Mouse (Mus musculus) right cerebral cortex, postnatal 10 days (tissue): ENCODE measurements around the gene Cuedc1.
A peak's percentile ranks its signal among the peaks of the same experiment; 100 is the strongest.
"Not testable (repeated sequence)": the region's sequence is repeated elsewhere in the genome, so short reads cannot be mapped to it uniquely, and the experiment has no call there.

Experiments
- DNase-seq, 2 experiments: peaks; one replicate each; pipeline ENCODE4 v3.0.0; 2021; ENCODE audit warnings: low spot score in 2 of 2

The Cuedc1 gene

DNA sequence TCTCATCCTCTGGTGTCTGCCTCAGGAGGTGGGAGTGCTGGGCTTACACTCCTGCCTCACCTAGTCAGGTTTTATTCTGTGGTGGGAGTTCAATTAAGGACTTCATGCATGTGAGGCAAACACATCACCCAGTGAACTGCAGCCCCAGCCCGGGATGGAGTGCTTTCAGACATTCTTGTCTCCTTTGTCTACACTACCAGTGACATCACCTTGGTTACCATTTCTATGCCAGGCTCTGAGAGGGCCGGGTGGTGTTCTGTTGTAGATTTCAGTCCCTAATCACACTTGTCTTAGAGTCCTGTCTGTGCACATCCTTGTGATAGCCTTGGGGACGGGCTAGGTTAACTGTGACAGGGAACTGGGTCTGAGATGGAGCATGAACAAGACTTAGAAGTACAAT is 70.8 kb downstream of the Cuedc1 start:
- DNase-seq, result no peak

DNA sequence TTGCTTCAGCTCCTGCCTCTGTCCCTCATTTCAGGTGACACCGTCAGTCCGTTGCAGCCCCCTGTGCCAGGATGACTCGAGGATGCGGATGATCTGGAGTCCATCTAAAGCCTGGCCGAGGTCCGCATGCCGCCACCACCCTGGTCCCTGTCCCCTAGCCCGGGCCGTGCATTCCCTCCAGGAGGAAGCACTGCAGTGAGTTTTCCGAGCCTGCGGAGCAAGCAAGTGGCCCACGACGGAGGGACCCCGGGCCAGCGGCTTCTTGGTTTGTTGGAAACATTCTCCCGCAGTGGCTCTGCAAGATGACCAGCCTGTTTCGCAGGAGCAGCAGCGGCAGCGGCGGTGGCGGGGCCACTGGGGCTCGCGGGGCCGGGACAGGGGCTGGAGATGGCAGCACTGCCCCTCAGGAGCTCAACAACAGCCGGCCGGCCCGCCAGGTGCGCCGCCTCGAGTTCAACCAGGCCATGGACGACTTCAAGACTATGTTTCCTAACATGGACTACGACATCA is 71.7 kb downstream of the Cuedc1 start:
- DNase-seq, result no peak

DNA sequence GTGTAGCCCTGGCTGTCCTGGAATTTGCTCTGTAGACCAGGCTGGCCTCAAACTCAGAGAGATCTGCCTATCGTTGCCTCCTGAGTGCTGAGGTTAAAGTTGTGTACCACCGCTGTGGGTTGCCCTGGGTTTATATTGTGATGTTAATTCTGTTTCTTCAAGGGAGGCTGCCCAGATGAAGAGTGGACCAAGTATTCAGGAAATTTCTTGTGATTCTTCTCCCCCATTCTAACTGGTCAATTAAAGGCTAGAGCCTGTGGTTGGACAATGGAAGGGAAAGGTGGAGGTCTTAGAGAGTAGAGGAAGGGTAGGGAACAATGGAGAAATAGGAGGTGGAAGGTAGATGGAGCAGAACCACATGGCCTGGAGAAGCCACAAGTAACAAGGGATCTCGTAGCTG is 72.7 kb downstream of the Cuedc1 start:
- no peak for DNase-seq

DNA sequence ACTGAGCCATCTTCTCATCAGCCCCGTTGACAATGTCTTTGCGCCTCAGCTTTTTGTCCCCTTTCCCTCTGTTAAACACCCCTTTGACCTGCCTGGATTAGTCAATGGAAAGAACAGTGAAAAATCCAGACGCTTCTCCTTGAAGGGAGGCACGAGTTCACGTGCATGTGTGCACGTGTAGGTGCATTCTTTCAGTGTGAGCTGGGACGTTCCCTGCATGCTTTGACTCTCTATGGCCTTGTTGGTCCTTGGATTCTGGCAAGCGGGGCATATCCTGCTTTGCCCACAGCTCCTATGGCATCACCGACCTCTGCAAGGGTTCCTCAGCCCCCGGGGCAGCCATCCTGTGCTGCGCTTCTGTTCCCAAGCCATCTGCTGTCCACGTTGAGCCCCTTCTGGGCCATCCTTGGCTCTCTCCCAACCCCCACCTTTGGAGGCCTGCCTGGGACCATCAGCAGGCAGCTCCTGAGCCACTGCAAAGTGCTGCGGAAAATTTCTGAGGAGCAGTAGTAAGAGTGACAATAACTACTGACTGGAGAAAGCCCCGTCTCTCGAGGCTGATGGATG is 74.1 kb downstream of the Cuedc1 start:
- DNase-seq, result no peak

DNA sequence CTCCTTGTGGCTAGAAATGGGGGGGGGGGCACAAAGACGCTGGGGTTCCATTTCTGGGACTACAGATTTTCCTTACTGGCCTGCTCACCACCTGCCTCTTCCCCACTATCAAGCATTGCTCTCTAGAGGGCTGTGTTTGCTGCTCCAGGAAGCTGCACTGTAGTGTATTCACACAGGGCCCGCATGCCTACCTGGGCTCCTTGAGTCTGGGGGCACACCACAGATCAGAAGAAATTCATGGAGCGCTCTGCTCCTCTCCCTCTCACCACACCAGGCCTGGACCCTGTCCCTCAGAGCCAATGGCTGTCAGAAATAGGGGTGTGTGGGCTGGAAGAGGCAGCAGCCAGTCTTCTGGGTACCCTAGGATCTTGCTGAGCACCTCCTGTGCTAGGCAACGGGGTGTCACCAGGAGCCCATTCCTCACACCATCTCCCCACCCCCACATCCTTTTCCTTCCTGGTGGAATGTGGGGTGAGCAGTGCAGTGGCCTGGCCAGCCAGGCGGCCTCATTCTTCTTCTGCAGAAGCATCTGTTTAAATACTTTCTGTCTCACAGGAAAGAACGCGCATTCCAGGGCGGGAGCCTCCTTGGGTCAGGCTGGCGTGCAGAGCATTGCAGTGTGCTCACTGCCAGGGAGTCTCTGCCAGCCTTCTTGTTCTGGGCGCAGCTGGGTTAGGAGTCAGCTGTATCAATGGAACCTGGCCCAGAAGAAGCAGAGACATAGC is 74.9 kb downstream of the Cuedc1 start:
- peak in 1 of 2 experiments; percentile 52 for DNase-seq

DNA sequence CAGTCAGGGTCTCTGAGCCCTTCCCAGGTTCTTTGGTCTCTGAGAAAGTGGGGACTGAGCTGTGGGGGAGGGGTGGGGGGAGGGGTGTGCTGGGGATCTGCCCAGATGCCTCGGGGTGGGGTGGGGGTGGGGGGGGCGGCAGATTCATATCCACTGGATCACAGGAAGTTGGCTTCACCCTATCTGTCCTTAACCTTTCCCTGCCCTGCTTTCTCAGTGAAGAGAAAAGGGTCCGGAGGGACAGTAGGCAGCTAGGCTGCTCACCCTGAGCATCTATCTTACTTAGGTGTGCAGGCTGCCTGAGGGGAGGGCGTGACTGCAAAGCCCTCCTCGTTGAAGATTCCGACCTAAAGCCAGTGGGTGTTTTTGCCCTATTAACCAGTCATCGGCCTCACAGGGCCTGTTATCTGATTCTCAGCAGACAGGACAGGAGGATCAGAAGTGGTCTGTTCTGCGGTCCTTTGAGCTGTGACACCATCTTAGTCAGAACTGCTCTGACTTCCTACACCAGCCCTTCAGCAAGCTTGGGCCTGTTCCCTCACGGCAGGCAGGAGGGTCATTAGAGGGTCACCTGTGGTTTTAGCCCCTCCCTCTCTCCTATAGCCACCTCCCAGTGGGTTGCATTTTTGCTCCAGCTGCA is 75.6 kb downstream of the Cuedc1 start:
- no peak for DNase-seq

DNA sequence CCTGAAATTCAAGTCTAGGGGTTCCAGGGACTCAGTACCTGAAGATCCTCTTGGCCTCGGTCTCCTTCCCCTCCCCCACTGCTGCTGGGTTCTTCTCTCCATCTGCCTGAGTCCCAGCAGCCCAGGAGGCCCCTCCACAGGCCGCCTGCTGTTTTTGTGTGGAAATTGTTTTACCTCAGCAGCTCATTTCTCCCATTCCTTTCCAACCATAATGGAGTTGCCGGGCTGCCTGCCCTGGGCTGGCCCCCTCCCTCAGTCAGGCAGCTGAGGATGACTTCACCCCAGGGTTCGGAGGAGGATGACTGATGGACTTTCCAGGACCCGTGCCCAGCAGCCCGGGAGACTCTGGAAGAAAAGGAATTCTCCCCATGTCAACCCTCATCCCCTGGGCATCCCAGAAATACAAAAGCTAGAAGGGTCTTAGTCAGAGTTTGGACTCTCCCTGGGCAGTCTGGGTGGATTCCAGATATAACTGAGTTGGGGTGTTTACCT is 82.7 kb downstream of the Cuedc1 start:
- DNase-seq, result no peak

DNA sequence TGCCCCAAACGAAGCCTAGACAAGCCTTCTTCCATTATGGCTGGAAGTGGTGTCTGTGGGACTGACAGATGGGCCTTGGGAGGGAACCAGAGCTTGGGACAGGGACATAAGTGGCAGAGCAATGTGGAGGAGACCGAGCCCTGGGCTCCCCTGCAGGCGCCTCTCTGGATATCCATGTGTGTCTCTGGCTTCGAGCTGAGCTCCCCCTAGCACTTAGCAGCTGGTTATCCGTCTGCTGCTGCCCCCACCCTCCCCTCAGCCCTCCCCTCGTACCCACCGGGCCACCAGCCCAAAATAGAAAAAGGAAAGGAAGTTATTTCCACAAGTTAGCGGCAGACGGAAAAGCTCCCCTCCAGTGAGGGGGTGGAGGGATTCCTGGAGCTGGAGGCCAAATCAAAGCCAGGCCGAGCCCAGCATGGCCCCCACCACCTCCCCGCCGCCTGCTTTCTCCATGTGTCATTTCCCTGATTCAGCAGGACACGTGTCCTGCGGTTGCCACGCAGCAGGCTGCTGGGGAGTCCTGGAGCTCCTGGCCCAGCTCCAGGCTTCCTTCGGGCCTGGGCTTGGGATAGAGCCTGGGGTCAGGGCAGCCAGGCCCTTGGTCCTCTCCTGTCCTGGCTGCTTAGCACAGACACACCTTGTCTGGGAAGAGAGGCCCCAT is 83.2 kb downstream of the Cuedc1 start:
- DNase-seq, result peak; percentile 75 to 80

DNA sequence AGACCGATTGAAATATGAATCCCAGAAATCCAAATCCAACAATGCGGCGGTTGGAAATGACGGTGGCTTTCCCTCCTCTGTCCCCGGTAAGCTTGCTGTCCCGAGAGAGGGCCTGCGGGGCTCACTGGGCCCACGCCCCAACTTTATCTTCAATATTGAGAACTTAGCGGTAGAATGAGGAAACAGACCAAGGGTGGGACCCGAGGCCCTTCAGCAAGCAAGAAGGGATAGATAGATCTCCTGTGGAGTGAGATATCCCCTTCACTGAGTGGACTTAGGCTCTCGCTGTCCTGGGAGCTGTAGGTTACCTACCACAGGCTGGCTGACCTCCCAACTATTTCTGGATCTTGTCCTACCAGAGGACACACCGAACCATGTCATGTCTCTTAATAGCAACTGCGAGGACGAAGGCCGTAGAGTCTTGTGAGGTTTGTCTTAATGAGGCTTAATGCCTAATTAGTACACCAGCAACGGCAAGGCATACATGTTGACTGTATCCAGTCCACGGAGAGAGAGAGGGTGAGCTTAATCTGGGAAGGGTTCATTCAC is 86.8 kb downstream of the Cuedc1 start:
- DNase-seq, result no peak

DNA sequence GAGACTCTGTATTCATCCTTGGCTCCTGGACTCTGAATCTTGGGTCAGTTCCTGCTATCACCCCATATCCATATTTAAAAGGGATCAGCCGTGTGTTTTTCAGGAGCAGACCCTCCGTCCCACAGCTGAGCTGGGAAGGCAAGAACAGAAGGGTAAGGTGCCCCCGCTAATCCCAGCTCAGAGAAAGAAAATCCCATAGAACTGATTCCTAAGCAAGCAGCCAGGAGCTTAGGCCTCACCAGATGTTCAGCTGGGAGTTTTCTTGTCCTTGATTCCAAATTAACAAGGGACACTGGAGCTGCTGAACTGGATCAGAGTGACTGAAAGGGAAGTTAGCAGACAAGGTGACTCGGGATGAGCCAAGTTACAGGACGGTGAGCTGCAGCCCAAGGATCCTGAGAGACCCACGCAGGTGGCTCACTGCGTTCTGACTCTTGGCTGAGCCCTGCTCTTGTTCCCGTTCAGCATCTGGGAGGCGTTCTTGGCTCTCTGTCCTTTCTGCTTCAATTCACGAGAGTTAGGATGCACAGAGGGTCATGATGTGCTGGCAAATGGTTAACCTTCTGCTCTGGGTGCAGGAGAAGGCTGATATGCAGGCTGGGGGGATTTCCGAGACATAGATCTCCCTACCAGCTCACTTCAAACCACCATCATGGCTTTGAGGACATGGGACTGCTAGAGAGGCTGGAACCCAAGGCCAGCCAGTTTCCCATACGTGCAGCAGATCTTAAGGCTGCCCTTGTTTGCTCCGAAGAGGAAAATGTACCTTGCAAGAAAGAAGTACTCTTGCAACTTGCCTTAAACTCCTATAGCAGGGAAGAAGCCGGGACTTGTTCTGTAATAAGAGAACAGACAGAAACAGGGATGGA is 88.5 kb downstream of the Cuedc1 start:
- DNase-seq, result no peak

DNA sequence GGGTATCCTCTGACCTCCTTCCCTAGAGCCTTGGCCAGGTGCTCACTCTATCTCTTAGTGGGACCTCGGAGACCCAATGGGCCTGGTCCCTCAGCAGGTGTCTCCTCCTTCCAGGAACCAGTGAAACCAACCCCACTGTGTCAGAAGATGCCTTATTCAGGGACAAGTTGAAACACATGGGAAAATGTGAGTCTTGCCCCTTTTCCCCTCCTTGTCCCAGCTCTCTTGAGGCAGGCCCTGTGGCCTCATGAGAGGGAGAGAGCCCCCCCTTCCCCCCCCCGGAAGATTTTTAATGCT is 89.0 kb downstream of the Cuedc1 start:
- no peak for DNase-seq

DNA sequence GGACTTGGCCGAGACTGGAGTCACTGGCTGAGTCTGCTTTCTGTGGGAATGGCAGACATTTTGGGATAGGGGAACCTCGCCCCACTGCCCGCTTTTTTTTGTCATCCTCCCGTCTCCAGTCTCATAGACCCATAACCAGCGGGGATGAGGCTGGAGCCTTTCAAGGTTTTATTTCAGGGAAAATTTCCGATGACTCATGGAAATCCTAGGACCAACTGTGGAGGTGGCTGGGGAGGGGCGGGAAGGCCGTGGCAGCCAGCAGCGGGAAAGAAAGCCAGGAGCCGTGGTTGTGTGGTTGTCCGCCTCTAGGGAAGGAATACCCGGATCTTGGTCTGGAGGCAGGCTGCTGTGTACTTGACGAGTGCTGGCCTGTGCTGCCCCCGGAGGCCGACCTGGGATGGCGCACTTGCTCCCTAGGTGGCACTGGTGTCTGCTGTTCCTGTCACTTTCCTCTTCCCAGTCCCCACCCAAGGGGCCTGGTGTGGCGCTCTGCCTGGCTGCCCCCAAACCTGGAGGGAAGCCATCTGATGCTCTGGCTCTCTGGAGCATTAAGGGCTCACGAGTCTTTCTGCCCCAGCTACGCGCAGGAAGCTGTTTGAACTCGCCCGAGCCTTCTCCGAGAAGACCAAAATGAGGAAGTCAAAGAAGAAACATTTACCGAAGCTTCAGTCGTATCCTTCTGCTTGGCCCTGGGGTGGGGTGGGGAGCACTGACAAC is 89.7 kb downstream of the Cuedc1 start:
- DNase-seq, result peak; percentile 89 to 91

DNA sequence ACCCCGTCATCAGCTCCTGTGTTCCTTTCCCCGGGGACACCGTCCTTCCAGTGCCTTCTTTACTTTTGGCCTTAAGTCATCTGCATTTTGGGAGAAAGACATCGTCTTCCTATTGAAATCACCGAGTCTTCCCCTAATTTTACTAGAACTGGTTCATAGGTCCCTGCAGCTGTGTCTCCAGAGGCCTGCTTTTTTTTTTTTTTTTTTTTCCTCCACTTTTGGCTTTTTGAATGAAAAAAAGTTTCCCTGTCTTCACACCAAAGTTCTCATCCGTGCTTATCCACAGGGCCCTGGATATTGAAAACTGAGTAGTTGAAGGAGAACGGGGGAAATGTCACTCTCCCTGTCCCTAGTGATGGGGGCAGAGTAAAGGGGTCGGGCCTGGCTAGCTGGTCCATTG is 90.4 kb downstream of the Cuedc1 start:
- no peak for DNase-seq

DNA sequence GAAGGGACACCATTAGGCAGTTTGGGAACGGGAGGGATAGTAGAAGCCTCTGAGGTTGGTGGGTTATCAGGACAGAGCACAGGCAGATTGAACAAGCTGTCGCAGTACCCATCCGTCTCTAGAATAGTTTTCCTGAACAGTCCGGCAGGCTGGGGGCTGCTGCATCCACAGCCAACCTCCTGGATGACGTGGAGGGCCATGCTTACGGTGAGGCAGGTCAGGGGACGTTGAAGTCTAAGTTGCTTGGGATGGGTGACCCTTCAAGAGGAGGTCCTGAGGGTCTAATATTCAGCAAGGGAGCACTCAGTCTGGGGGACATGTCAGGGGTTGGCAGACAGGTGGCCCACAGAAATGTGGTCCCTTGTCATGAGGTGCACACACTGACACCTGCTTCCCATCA is 90.8 kb downstream of the Cuedc1 start:
- no peak for DNase-seq

DNA sequence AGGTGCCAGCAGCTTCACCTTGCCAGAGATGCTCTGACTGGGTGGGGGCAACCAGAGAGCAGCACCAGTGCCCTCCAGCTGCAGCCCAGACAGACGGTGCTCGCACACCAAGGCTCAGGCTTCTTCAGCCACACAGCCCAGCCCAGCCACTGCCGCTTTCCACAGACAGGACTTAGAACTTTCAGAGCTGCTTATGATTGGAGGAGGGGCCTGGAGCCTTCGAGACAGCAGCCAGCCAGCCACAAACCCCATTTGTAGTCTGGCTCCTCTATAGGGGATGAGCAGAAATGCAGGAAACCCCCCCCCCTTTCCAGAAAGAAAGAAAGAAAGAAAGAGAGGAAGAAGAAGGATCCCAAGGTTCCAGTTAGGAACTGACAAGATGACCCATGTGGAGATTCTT is 94.7 kb downstream of the Cuedc1 start:
- DNase-seq, result no peak

DNA sequence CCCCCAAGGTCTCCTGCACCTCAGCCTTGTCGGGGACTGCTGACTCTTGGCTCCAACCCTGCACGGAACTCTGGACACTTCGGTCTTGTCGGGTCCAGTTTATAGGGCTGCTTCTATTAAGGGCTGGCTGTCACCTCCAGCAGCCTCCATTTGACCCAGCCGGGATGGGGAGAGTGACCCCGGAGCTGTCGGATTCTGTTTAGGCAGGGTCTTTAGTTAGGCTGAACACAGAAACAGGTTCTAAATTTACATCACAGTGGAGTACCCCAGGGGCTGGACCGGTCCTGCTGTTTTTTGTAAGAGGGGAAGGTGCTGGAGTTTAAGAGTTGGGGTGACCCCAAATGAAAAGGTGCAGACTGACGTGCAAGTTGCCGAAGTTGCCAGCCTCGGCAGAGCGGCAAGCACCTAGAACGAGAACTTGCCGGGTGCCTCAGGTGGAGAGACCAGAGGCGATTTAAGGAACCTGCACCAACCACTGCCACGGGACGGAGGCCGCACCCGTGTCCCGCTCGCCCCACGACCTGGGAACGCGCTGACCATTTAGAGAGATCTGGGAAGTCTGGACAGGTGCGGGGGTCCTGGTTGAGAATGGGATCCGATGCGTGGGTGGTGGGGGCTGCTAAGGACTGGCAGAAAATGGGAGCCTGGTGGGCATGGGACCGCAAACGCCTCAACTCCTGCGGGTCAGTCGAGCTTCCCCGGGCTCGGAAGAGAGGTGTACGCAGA is 95.4 kb downstream of the Cuedc1 start:
- DNase-seq, result no peak

DNA sequence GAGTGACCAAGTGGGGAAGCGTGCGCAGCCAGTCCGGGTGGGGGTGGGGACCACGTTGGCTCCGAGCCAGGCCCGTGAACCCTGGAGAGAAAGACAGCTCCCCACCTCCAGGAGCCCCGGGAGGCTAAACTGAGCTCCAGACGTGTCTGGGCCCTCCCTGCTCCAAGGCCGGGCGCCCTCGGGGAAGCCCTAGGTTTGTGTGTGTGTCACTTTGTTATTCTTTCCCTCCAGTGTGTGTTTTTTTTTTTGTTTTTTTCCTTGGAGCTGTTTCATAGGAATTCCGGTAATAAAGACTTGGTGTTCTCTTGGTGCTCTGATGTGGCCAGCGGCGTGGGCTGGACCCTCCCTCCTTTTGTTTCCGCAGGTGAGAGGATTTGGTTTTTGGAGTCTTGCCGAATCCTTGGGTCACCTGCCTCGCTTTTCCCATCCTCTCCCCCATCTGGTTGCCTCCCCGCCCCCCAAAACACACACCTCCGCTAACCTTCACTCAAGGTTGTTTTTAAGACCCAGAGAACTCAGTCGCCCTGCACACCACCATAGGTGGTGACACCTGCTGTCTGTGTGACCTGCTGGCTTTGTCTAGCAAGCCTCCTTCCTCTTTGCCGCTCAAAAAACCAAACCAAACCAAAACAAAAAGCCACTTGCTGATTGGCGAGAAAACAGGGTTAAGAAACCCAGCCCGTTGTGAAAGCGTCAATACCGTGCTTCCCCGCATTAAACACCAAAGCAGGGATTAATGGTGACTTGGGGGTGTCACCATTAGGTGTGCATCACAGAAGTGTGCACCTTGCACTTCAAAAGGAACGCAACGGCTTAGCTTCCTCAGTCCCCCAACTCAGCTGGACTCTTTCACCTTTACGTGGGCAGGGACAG is 96.2 kb downstream of the Cuedc1 start:
- no peak for DNase-seq

DNA sequence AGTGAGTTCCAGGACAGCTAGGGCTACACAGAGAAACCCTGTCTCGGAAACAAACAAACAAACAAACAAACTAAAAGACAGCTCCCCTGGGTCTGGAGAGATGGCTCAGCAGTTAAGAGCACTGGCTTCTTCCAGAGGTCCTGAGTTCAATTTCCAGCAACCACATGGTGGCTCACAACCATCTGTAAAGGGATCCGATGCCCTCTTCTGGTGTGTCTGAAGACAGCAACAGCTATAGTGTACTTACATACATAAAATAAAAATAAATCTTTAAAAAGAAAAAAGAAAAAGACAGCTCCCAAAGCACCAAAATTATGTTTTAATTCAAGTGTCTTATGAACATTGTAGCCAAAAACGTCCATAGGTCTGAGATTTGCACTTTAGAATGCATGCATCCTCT is 97.8 kb downstream of the Cuedc1 start:
- not testable (repeated sequence) for DNase-seq

DNA sequence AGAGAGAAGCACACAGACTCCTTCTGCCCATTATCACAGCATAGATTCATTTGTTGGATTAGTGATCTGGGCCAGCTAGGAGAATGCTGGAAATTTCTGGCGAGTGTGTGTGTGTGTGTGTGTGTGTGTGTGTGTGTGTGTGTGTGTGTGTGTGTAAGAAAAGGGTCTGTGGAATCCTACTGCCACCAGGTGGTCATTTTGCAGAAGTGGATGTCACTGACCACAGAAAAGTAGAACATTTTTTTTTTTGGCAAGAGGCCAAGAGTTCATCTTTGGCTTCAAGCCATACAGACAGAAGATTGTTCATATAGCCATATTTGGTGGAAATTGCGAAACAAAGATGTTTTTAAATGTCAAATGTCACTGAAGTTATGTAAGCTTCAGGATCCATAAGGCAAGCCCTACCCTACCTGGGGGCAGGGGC is 99.3 kb downstream of the Cuedc1 start:
- DNase-seq, result peak; percentile 74 to 79
